Mouse (Mus musculus) liver, postnatal 0 days (tissue): ENCODE measurements around the gene Hist2h3c1. TPM values are rescaled to one million over a fixed set of nuclear protein-coding genes. Genes with fewer than 3 reads are reported as not detected.
A peak's percentile ranks its signal among the peaks of the same experiment; 100 is the strongest.

ENCODE experiments used
- ATAC-seq: fragments of 200-750 bp; cut with Nextera tagmentation; 2 replicates; pipeline ENCODE4 v1.8.0; 2017; ENCODE audit warnings: mild to moderate bottlenecking, moderate library complexity
- DNase-seq: peaks from one replicate; pipeline ENCODE4 v3.0.0-alpha.2; 2016
- H3K27ac ChIP-seq: fragments of 300-500 bp; sonication (generic); 2 replicates; pipeline ENCODE4 v1.5.1; 2014; ENCODE audit warnings: antibody characterized with exemption, moderate library complexity, mild to moderate bottlenecking, low read depth
- H3K27me3 ChIP-seq: fragments of 300-500 bp; sonication (generic); 2 replicates; pipeline ENCODE4 v1.6.1; 2014; ENCODE audit warnings: low read length, control low read depth, mixed read lengths; ENCODE audit not compliant: insufficient read depth
- H3K36me3 ChIP-seq: fragments of 300-500 bp; sonication (generic); replicated peaks from 2 replicates; pipeline ENCODE4 v1.6.1; 2014; ENCODE audit warnings: mild to moderate bottlenecking, control low read depth, low read length, moderate library complexity, mixed read lengths; ENCODE audit not compliant: insufficient read depth
- H3K4me1 ChIP-seq: fragments of 300-500 bp; sonication (generic); 2 replicates; pipeline ENCODE4 v1.6.1; 2014; ENCODE audit warnings: antibody characterized with exemption, mild to moderate bottlenecking, control low read depth; ENCODE audit not compliant: insufficient read depth
- H3K4me2 ChIP-seq: fragments of 300-500 bp; sonication (generic); 2 replicates; pipeline ENCODE4 v1.6.1; 2014; ENCODE audit warnings: low read depth, mild to moderate bottlenecking, low read length, moderate library complexity, mixed read lengths
- H3K4me3 ChIP-seq: fragments of 300-500 bp; sonication (generic); 2 replicates; pipeline ENCODE4 v1.5.1; 2014; ENCODE audit warnings: low read depth, low read length
- H3K9ac ChIP-seq: fragments of 300-500 bp; sonication (generic); replicated peaks from 2 replicates; pipeline ENCODE4 v1.6.1; 2014; ENCODE audit warnings: mild to moderate bottlenecking, moderate library complexity
- H3K9me3 ChIP-seq: fragments of 300-500 bp; sonication (generic); 2 replicates; pipeline ENCODE4 v1.6.1; 2016; ENCODE audit warnings: mild to moderate bottlenecking, control low read depth, low read length, mixed read lengths
- CTCF ChIP-seq: sonication (generic); IDR thresholded peaks from 2 replicates; pipeline ENCODE4 v1.5.1; 2016; ENCODE audit warnings: antibody characterized with exemption, low read depth
- EP300 ChIP-seq: IDR thresholded peaks from 2 replicates; pipeline ENCODE4 v1.6.1; 2016; ENCODE audit warnings: antibody characterized with exemption, low read depth, mild to moderate bottlenecking
- WGBS: fragments of 180-500 bp; shearing (Covaris S2); extraction: QIAGEN DNeasy Blood & Tissue Kit; methylation state at CpG from one replicate; pipeline ENCODE4 v1.1.7; 2014; ENCODE audit not compliant: insufficient replicate concordance; 5-methylcytosine and 5-hydroxymethylcytosine counted together
- polyA plus RNA-seq: library from polyadenylated mRNA; unstranded; fragments of >200 nt; fragmentation: Nextera tagmentation; extraction: Ambion mirVana; gene quantifications from 2 replicates; pipeline ENCODE4 v1.2.1, GENCODE M21; 2015

The Hist2h3c1 gene
- polyA plus RNA-seq, 1 experiment from 2014 or later, result 1.5 TPM

DNA sequence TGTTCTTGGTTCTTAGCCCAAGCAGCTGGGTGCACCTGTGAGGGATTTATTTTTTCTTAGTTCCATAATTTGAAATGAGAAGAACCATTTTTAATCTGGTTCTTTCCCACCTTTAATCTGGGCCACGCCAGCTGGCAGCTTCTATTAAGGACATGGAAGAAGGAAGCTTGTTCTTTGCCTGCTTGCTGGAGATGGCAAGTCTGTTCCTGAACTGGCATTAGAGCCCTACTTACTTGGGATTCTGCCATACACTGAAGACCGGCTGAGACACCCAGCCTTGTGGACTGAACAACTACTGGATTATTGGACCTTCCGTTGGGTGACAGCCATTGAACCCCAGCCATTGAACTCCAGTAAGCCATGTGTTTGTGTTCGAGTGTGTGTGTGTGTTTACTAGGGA is 23.7 kb upstream of the Hist2h3c1 start:
- 65% methylated on average over 4 of the region's 4 CpGs for WGBS
- H3K4me3 ChIP-seq, result peak overlapping the region; percentile 67

DNA sequence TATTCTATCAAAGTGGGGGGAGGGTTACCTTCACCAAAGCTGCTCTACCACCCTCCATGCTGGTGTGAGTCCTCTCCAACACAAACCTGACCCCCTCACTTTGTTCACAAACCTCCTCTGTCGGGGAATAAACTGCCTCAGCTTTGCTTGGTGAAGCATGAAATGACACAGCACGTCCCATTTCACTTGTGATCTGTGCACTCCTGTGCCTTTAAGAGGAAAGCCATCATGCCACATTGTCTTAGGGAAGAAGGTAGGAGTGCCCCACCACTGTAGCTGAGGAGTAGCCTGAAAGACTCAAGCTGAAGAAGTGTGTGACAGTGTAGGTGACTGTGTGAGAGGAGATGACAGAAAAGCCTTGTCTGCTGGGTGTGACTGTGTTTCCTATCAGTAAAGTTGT is 21.1 kb upstream of the Hist2h3c1 start:
- peaks cover 38% of the 10 kb centered on the region for H3K4me1 ChIP-seq
- DNase-seq, result no peak
- peak overlapping the region; percentile 31; the same call in 1 of the 2 replicates for H3K9ac ChIP-seq
- no peak for ATAC-seq
- no peaks in the 10 kb centered on the region for H3K36me3 ChIP-seq
- peak overlapping the region; percentile 70 for H3K4me2 ChIP-seq
- H3K27ac ChIP-seq, result no peak overlapping the region
- H3K9me3 ChIP-seq, result no peaks in the 10 kb centered on the region
- H3K4me3 ChIP-seq, result no peak overlapping the region
- no peaks in the 10 kb centered on the region for H3K27me3 ChIP-seq
- TF ChIP-seq EP300 (no peak), CTCF (no peak)
- WGBS, result 66% methylated on average over 2 of the region's 2 CpGs

More for the DNA sequence above, 23.7 kb upstream of the Hist2h3c1 start:
- DNase-seq, result no peak
- no peak for TF ChIP-seq CTCF
- Histone ChIP-seq H3K9ac (peak overlapping the region; percentile 93), H3K4me1 (peaks cover 45% of the 10 kb centered on the region), H3K27ac (peak overlapping the region; percentile 99; the same call in 1 of the 2 replicates), H3K4me2 (peak overlapping the region; percentile 70), H3K9me3 (no peaks in the 10 kb centered on the region), H3K27me3 (no peaks in the 10 kb centered on the region), H3K36me3 (no peaks in the 10 kb centered on the region)
- no peak for ATAC-seq

DNA sequence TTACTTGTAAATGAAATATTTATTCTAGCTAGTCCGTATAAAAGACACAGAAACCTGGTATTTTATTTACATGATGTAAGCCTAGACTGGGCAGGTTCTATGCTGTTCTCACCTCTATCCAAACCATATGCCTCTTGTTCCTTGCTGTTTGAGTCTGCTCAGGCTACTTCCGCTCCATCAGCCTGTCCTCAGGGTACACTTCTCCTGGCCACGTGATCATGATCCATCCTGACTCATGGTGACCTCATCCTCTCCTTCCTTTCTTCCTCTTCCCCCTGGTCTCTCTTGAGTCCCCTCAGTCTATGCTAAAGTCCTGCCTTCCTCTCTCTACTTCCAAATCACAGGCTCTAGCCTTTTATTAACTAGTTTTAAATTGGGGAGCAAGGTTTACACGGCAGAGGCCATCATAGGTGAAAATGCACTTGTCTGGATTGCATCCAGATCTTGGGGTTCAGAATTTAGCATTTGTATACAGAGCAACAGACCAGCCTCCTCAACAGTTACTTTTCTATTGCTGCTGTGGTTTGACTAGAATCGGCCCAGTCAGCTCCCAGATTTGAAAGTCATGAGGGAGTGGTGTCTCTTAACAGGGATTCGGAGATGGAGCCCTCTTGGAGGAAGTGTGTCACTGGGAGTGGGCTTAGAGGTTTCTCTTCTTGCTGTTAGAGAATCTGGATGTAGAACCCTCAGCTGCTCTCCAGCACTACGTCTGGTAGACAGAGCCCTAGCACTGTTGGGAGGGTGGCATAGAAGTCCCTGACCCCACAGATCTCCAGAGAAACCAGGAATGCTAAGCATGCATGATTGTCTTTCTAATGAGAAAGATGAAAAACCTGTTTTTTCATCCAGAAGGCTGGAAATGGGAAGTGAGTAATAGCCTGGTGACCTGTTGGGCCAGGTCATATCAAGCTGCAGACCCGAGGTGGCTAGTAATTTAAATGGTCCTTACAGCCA is 19.5 kb upstream of the Hist2h3c1 start:
- TF ChIP-seq EP300 (no peak), CTCF (no peak)

DNA sequence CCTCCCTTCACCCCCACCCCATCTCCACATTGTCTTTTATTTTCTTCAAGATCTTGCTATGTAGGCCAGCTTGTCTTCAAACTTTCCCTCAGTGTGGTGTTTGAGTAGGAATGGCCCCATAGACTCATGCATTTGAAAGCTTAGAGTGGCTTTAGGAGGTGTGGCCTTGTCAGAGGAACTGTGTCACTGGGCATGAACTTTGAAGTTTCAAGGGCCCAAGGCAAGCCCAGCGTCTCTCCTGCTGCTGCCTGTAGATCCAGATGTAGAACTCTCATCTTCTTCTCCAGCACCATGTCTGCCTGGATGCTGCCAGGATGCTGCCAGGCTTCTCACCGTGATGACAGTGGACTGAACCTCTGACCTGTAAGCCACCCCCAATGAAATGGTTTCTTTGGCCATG is 17.7 kb upstream of the Hist2h3c1 start:
- ATAC-seq (no peak), DNase-seq (no peak)
- Histone ChIP-seq H3K9me3 (no peaks in the 10 kb centered on the region), H3K9ac (no peak overlapping the region), H3K4me1 (peaks cover 17% of the 10 kb centered on the region), H3K36me3 (no peaks in the 10 kb centered on the region), H3K27me3 (no peaks in the 10 kb centered on the region), H3K4me3 (no peak overlapping the region), H3K4me2 (no peak overlapping the region), H3K27ac (no peak overlapping the region)
- 59% methylated on average over 2 of the region's 2 CpGs for WGBS
- TF ChIP-seq CTCF (no peak), EP300 (no peak)

More for the DNA sequence above, 19.5 kb upstream of the Hist2h3c1 start:
- Histone ChIP-seq H3K9ac (no peak overlapping the region), H3K9me3 (no peaks in the 10 kb centered on the region), H3K36me3 (no peaks in the 10 kb centered on the region), H3K27me3 (no peaks in the 10 kb centered on the region), H3K27ac (no peak overlapping the region), H3K4me2 (no peak overlapping the region), H3K4me3 (no peak overlapping the region), H3K4me1 (peaks cover 34% of the 10 kb centered on the region)
- ATAC-seq, result peak; percentile 28; the same call in 1 of the 2 replicates
- no peak for DNase-seq
- WGBS, result 64% methylated on average over 8 of the region's 8 CpGs

DNA sequence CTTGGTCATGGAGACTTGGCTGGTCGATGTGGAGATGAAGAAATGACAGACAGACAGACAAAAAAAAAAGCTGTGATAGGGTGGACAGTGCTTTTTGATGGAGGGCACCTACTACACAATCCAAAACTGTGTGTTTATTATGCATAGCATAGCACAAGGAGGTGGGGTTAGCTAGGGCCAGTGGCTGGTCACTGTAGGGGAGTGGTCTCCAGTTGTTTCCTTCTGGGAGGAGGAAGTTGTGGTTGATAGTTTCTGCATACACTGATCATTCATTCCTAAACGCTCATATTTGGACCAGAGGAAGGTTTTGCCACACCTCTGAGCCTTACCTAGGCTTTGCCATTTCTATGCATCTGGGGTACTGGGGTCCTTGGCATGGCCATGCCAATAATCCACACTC is 16.1 kb upstream of the Hist2h3c1 start:
- H3K4me3 ChIP-seq, result no peak overlapping the region
- no peak overlapping the region for H3K4me2 ChIP-seq
- 55% methylated on average over 2 of the region's 2 CpGs for WGBS
- no peaks in the 10 kb centered on the region for H3K9me3 ChIP-seq
- no peak for TF ChIP-seq CTCF
- TF ChIP-seq EP300, result no peak
- ATAC-seq (no peak), DNase-seq (no peak)
- H3K36me3 ChIP-seq, result no peaks in the 10 kb centered on the region
- no peak overlapping the region for H3K27ac ChIP-seq
- no peaks in the 10 kb centered on the region for H3K27me3 ChIP-seq
- H3K9ac ChIP-seq, result no peak overlapping the region
- H3K4me1 ChIP-seq, result peaks cover 3% of the 10 kb centered on the region

DNA sequence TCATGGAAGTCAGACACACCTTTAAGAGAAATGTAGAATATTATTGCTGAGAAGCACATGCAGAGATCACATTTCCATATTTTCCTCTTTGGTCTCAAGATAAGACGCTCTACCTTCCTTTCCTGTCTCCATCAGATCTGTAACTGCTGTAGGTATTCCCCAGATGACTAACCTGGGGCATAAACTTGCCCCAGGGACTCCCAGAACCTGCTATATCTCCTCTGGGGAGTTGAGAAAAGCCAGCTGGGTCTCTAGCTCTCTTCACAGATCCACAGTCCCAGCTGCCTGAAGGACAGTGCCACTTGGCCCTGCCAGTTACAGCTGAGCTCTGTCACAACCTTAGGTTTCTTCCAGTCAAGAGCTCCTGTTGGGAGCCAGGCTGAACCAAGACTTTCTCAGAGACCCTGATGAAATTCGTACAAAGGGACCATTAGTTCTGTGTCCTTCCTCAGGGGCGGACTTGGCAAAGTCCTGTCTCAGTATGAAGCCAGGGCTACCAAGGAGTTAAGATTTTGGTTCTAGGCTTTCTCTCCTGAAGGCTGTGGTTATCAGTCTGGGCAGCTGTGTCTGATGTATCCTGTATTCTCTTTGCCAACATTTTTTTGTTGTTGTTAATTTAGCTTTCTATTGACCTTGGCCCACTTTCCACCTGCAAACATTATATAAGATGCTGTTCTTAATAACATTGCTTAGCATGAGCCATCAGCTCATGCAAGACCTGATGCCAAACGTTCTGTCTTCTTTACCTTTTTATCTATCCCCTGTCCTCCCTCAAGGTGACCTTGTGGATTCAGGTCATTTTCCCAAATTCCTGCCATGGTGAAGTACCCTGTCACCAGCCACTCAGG is 15.4 kb upstream of the Hist2h3c1 start:
- H3K4me1 ChIP-seq, result no peaks in the 10 kb centered on the region; the same call in 1 of the 2 replicates
- no peak overlapping the region for H3K27ac ChIP-seq
- no peak for ATAC-seq

More for the DNA sequence above, 15.4 kb upstream of the Hist2h3c1 start:
- Histone ChIP-seq H3K9me3 (no peaks in the 10 kb centered on the region), H3K4me2 (no peak overlapping the region), H3K27me3 (no peaks in the 10 kb centered on the region), H3K9ac (no peak overlapping the region), H3K4me3 (no peak overlapping the region), H3K36me3 (no peaks in the 10 kb centered on the region)
- TF ChIP-seq EP300 (no peak), CTCF (no peak)
- WGBS, result 73% methylated on average over 4 of the region's 4 CpGs
- DNase-seq, result no peak
